Comparison of ENCODE assay signal across 14 mouse cellular contexts in the genomic region with DNA sequence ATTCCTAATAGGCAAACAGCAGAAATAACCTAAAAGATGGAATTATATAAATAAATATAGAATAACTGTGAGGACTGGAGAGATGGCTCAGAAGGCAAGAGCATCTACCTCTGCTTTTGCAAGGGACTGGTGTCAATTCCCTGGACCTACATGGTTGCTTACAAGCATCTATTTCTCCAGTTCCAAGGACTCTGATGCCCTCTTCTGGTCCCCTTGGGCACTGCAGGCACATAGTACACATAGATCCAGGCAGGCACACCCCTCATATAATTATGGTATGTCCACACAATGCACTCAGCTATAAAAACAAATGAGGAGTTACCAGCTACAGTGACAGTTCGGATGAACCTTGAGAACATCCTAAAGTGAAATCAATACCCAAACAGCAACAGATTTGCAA. TPM values are rescaled to one million over a fixed set of nuclear protein-coding genes. Genes with fewer than 3 reads are reported as not detected.
DNase-seq lines count a peak whose midpoint lies in the region; ATAC-seq and TF ChIP-seq lines count a peak whose summit lies in the region.
"Had no signal": no experiment of that assay in that cellular context is flagged by ENCODE, and none has a peak within 500 bp of the region (broad histone marks: within the 10 kb centered on the region; RNA-seq: fewer than 3 reads in every experiment).

No protein-coding gene starts in this region.

- no peak overlapping the region for H3K4me2 ChIP-seq in limb, embryonic 11.5 days (ENCODE audit: low read depth, severe bottlenecking)
- H3K4me2 ChIP-seq: hindbrain, embryonic 14.5 days; neural tube, embryonic 12.5 days had no signal

- peak; percentile 24 for DNase-seq in adrenal gland, postnatal 14 days
- DNase-seq in adrenal gland, postnatal 36 days: no peak
- peak; percentile 43 for DNase-seq in limb, embryonic 11.5 days (ENCODE audit: low spot score)
- DNase-seq in limb, embryonic 10.5 days (ENCODE audit: low spot score): no peak
- peak; percentile 55 to 64 for DNase-seq in B cell, adult 2 months
- no peak for DNase-seq in layer of hippocampus, postnatal 14 days (ENCODE audit: low spot score in 2 of 2)
- DNase-seq in right cerebral cortex, postnatal 14 days: no peak
- DNase-seq: kidney, postnatal 14 days; lung, adult 18-20 months had no signal

- WGBS in limb, embryonic 11.5 days: 93% methylated on average over 1 of the region's 1 CpGs
- 88% methylated on average over 1 of the region's 1 CpGs for WGBS in limb, embryonic 10.5 days
- 84% methylated on average over 1 of the region's 1 CpGs for WGBS in bone marrow, adult 2 months

- TF ChIP-seq POLR2A in bone marrow, adult 2 months (IDR thresholded peaks at IDR 0.05; ENCODE audit: borderline replicate concordance, control insufficient read depth, low read depth, low read length): no peak

- no peak overlapping the region for H3K27ac ChIP-seq in limb, embryonic 11.5 days (replicated peaks; ENCODE audit: low read depth, low read length)
- no peak overlapping the region for H3K27ac ChIP-seq in limb, embryonic 10.5 days
- H3K27ac ChIP-seq in bone marrow, adult 2 months (ENCODE audit: control insufficient read depth, insufficient read depth, low read depth, low read length, poor library complexity): no peak overlapping the region
- H3K27ac ChIP-seq: heart, embryonic 10.5 days; hindbrain, embryonic 14.5 days; midbrain, embryonic 10.5 days; neural tube, embryonic 12.5 days had no signal

- no peaks in the 10 kb centered on the region for H3K27me3 ChIP-seq in limb, embryonic 11.5 days (ENCODE audit: control insufficient read depth, insufficient read depth, low read length)
- H3K27me3 ChIP-seq in limb, embryonic 10.5 days (ENCODE audit: low read depth, poor library complexity, severe bottlenecking): peaks cover 18% of the 10 kb centered on the region

- no peaks in the 10 kb centered on the region for H3K9me3 ChIP-seq in limb, embryonic 11.5 days (ENCODE audit: control insufficient read depth, low read length)
- no peaks in the 10 kb centered on the region for H3K9me3 ChIP-seq in limb, embryonic 10.5 days (replicated peaks)
- H3K9me3 ChIP-seq: heart, embryonic 10.5 days; neural tube, embryonic 12.5 days had no signal

- H3K4me3 ChIP-seq in limb, embryonic 11.5 days (ENCODE audit: low read depth, low read length): no peak overlapping the region
- no peak overlapping the region for H3K4me3 ChIP-seq in limb, embryonic 10.5 days
- no peak overlapping the region for H3K4me3 ChIP-seq in bone marrow, adult 2 months (replicated peaks; ENCODE audit: control insufficient read depth, low read depth, low read length)
- H3K4me3 ChIP-seq: heart, embryonic 10.5 days; midbrain, embryonic 10.5 days; neural tube, embryonic 12.5 days had no signal

- peak; percentile 23; the same call in 1 of the 2 replicates for TF ChIP-seq CTCF in bone marrow, adult 2 months (IDR thresholded peaks at IDR 0.05; ENCODE audit: control insufficient read depth, insufficient read depth, low read length)

- ATAC-seq in limb, embryonic 11.5 days (ENCODE audit: insufficient number of reproducible peaks, low FRiP score, low TSS enrichment, low read depth): no peak

- H3K4me1 ChIP-seq in limb, embryonic 11.5 days (ENCODE audit: control insufficient read depth, insufficient read depth, low read length): no peaks in the 10 kb centered on the region; the same call in 1 of the 2 replicates
- H3K4me1 ChIP-seq in limb, embryonic 10.5 days: peaks cover 17% of the 10 kb centered on the region
- peaks cover 4% of the 10 kb centered on the region for H3K4me1 ChIP-seq in bone marrow, adult 2 months (ENCODE audit: control insufficient read depth, insufficient read depth, low read length)

- no peak overlapping the region for H3K9ac ChIP-seq in limb, embryonic 11.5 days (ENCODE audit: low read length)
- H3K9ac ChIP-seq: hindbrain, embryonic 14.5 days; neural tube, embryonic 12.5 days had no signal

- H3K36me3 ChIP-seq in limb, embryonic 11.5 days (ENCODE audit: control insufficient read depth, insufficient read depth, low read length): no peaks in the 10 kb centered on the region
- H3K36me3 ChIP-seq in limb, embryonic 10.5 days: peaks cover 6% of the 10 kb centered on the region
- H3K36me3 ChIP-seq: heart, embryonic 10.5 days had no signal

RNA-seq across cellular contexts. Expression of a gene that starts 3.5 kb away (rescaled TPM):
- total RNA-seq in adrenal gland, postnatal 14 days (2021): 2.7 and 4.8 TPM in 2 replicates
- total RNA-seq in adrenal gland, postnatal 36 days (2021): 1 to 10 TPM; 2.4 to 2.8 TPM
- polyA plus RNA-seq in limb, embryonic 11.5 days (2014; fragmentation: Nextera tagmentation; extraction: Ambion mirVana): 5.6 and 7.5 TPM in 2 replicates
- 5.5 and 7.9 TPM in 2 replicates for polyA plus RNA-seq in limb, embryonic 10.5 days (2016; fragmentation: Nextera tagmentation; extraction: Ambion mirVana)
- 8.4 and 53.2 TPM in 2 replicates for polyA plus RNA-seq in bone marrow, adult 2 months (2011; ENCODE audit: insufficient read depth, insufficient read length, low replicate concordance, missing spikeins)
- total RNA-seq in layer of hippocampus, postnatal 14 days (2021): 10 to 100 TPM; 70.3 to 81.8 TPM

RNA-seq across cellular contexts. Expression of a gene that starts 10.5 kb away (rescaled TPM):
- total RNA-seq in adrenal gland, postnatal 14 days (2021): 17.3 and 20.8 TPM in 2 replicates
- total RNA-seq in adrenal gland, postnatal 36 days (2021): 10 to 100 TPM; 28.1 to 30.1 TPM
- polyA plus RNA-seq in limb, embryonic 11.5 days (2014; fragmentation: Nextera tagmentation; extraction: Ambion mirVana): 4.2 and 4.4 TPM in 2 replicates
- polyA plus RNA-seq in limb, embryonic 10.5 days (2016; fragmentation: Nextera tagmentation; extraction: Ambion mirVana): 2.5 and 4.4 TPM in 2 replicates
- polyA plus RNA-seq in bone marrow, adult 2 months (2011; ENCODE audit: insufficient read depth, insufficient read length, low replicate concordance, missing spikeins): 16.9 and 20.7 TPM in 2 replicates
- 10 to 100 TPM; 51.6 to 55.7 TPM for total RNA-seq in layer of hippocampus, postnatal 14 days (2021)

RNA-seq across cellular contexts. Expression of a gene that starts 26.5 kb away (rescaled TPM):
- 45.2 and 74.4 TPM in 2 replicates for total RNA-seq in adrenal gland, postnatal 14 days (2021)
- 10 to 100 TPM; 48.1 to 53.1 TPM for total RNA-seq in adrenal gland, postnatal 36 days (2021)
- polyA plus RNA-seq in limb, embryonic 11.5 days (2014; fragmentation: Nextera tagmentation; extraction: Ambion mirVana): 15.4 and 16.6 TPM in 2 replicates
- polyA plus RNA-seq in limb, embryonic 10.5 days (2016; fragmentation: Nextera tagmentation; extraction: Ambion mirVana): 14.6 and 15.5 TPM in 2 replicates
- polyA plus RNA-seq in bone marrow, adult 2 months (2011; ENCODE audit: insufficient read depth, insufficient read length, low replicate concordance, missing spikeins): 153 and 243 TPM in 2 replicates
- 100 to 1,000 TPM; 146 to 150 TPM for total RNA-seq in layer of hippocampus, postnatal 14 days (2021)

RNA-seq across cellular contexts. Expression of a gene that starts 47.8 kb away (rescaled TPM):
- total RNA-seq in adrenal gland, postnatal 14 days (2021): 43.3 and 57.9 TPM in 2 replicates
- 10 to 100 TPM; 50.2 to 54.4 TPM for total RNA-seq in adrenal gland, postnatal 36 days (2021)
- polyA plus RNA-seq in limb, embryonic 11.5 days (2014; fragmentation: Nextera tagmentation; extraction: Ambion mirVana): 11.5 and 12.6 TPM in 2 replicates
- polyA plus RNA-seq in limb, embryonic 10.5 days (2016; fragmentation: Nextera tagmentation; extraction: Ambion mirVana): 14.0 and 16.2 TPM in 2 replicates
- polyA plus RNA-seq in bone marrow, adult 2 months (2011; ENCODE audit: insufficient read depth, insufficient read length, low replicate concordance, missing spikeins): 31.7 and 54.7 TPM in 2 replicates
- 10 to 100 TPM; 11.9 to 13.5 TPM for total RNA-seq in layer of hippocampus, postnatal 14 days (2021)

Comparison
In these comparisons a context has a peak if more than half of its experiments do, and no peak if none do; other contexts are left out.
1. DNase-seq: peak in adrenal gland, postnatal 14 days (single experiment), limb, embryonic 11.5 days (single experiment) and B cell, adult 2 months (2 of 2); none in adrenal gland, postnatal 36 days (0 of 2), limb, embryonic 10.5 days (single experiment), layer of hippocampus, postnatal 14 days (0 of 2) and right cerebral cortex, postnatal 14 days (single experiment).
2. RNA of a gene that starts 3.5 kb away (total RNA-seq): 70.3 to 81.8 TPM in layer of hippocampus, postnatal 14 days; 2.4 to 2.8 TPM in adrenal gland, postnatal 36 days and 2.7 to 4.8 TPM in adrenal gland, postnatal 14 days; every median in the first group is over 10 times any median in the second.